Mouse (Mus musculus): ENCODE results near the gene Eipr1. TPM values are rescaled to one million over a fixed set of nuclear protein-coding genes. Genes with fewer than 3 reads are reported as not detected.

The Eipr1 gene
- polyA plus RNA-seq, 3 experiments from 2014 or later: 27.4 to 36.6 (median 33.7) TPM

GRCm38 (mm10) chr12:28775627-28776026 is 24.0 kb downstream of the Eipr1 start:
- no peak for ATAC-seq

DNA sequence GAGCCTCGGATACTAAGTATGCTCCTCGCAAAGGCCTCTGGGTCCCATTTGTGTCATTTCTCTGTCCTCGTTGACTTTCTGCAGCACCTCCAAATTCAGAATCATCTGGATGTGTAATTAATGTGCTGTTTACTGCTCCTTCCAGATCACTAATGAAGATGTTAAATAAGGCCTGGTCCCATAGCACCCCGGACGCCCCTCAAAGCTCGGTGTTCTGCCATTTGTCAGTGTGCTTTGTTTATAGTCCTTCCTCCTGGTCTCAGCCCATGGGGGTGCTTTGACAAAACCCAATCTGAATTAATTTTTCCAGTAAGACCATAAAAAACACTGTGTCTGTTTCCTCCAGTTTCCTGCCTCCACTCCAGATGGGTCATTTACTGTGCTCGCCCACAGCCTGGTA is 28.6 kb downstream of the Eipr1 start:
- ATAC-seq: no peak

- no peak for ATAC-seq
Measured at GRCm38 (mm10) chr12:28782637-28783036, 31.0 kb downstream of the Eipr1 start.

DNA sequence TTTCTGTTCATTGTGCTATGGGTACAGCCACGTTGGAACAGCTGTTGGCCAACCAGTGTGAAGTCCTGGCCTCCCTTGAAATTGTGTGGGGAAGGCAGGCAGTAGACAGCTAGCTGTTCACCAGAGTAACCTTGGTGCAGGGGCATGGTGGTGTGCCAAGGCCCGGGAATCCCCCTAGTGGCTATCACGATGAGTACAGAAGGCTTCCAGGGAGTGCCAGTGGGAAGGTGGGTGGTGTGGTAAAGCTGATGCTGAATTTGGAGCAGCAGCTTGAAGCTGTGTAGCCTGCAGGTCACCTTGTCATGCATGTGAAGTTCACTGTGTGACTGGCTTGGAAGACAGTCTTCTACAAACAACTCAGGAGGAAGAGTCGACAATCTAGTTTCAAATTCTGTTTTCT is 32.8 kb downstream of the Eipr1 start:
- no peak for ATAC-seq

DNA sequence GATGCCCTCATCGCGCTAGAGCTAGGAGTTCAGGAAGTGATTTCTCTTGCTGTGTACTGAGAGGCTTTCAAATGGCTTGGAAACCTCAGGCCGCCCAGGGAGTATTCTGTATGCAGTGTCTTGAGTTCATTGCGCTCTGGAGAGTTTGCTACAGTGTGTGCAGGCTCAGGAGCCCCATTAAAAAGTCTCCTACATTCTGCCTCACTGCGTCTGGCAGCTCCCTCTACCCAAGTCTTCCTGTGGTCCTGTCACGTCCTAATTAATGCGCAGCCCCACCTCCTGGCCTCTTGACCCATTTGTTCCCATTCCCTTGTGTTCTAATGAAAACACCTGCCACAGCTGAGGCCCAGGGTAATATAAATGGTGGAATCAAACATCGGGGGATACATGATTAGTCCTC is 33.3 kb downstream of the Eipr1 start:
- no peak for ATAC-seq

DNA sequence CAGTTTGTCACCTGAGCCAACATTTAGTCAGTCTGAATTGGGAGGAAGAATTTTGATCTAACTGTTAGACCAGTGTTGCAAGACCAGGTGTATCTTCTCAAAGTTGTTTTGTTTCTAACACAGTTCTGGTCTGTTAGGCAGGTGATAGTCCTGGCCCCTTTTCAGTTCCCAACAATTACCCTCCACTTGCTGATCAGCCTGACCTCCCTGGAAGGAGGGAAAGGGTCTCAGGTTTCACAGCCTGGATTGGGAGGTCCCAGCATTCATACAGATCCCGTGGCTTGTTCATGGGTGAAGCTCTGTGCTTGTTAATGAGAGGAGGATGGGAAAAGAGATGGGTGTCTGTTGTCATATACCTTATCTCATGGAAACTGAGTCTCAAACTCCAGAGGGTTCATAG is 33.7 kb downstream of the Eipr1 start:
- no peak for ATAC-seq

DNA sequence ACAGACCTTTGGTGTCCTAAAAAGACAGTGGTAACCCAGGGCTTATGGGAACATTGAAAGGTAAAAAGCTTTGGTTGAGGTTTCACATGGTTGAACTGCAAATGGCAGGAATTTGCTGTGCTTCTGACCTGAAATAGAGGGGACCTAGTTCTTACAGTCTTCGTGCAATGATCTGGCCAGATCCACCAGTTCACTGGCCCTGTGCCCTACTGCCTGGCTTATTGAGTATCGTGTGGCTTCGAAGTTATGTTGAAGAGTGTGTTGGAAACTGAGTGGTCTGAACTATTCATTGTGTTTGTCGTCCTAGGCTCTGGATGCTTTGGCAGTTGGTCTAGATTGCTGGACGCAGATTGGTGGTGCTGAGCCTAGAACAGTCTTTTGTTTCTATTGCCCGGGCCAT is 34.7 kb downstream of the Eipr1 start:
- no peak for ATAC-seq

GRCm38 (mm10) chr12:28792613-28793012 is 41.0 kb downstream of the Eipr1 start:
- ATAC-seq: no peak

- no peak for ATAC-seq
Measured at GRCm38 (mm10) chr12:28793715-28794114, 42.1 kb downstream of the Eipr1 start.

- ATAC-seq: no peak
Measured at GRCm38 (mm10) chr12:28795041-28795440, 43.4 kb downstream of the Eipr1 start.

GRCm38 (mm10) chr12:28796881-28797420 is 45.3 kb downstream of the Eipr1 start:
- no peak for ATAC-seq

GRCm38 (mm10) chr12:28799798-28800411 is 48.3 kb downstream of the Eipr1 start:
- ATAC-seq: no peak

DNA sequence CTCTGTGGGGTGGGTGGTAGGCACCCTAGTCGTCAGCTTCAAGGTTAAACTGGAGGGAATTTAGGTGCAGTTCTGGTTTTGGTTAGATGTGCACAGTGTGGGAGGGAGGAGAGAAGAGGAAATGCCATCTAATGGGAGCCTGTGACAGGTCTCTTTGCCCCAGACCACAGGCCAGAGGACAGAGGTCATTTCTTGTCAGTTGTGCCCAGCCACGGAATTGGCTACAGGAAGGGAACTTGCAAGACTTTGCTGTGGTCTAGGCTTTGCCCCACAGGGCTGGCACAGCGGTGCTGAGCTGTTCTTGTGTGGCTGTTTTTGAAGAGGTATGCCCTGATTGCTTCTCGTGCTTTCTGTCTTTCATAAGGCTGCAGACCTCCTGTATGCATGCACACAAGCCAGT is 48.8 kb downstream of the Eipr1 start:
- no peak for ATAC-seq

GRCm38 (mm10) chr12:28800891-28801290 is 49.3 kb downstream of the Eipr1 start:
- ATAC-seq: no peak

DNA sequence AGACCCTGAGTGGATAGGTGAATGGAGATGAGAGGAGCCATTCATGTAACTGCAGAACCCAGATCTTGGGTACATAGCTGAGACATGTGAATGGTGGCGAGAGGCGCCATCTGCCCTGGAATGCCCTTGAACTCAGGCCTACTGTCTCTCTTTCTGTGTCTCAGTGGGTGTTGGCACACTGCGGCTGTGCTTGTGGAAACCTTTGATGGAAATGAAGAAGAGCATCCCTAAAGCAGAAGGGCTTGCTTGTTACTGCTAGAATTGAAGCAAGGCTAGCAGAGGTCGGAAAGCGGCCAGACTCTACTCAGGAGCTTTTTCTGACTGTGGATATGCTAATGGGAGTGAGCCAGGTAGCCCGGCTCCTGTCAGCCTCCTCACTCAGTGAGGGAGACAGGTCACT is 50.1 kb downstream of the Eipr1 start:
- no peak for ATAC-seq

- no peak for ATAC-seq
Measured at GRCm38 (mm10) chr12:28803043-28803442, 51.4 kb downstream of the Eipr1 start.

- ATAC-seq: no peak
Measured at GRCm38 (mm10) chr12:28804558-28805481, 53.2 kb downstream of the Eipr1 start.

- no peak for ATAC-seq
Measured at GRCm38 (mm10) chr12:28808786-28809375, 57.3 kb downstream of the Eipr1 start.

GRCm38 (mm10) chr12:28809756-28810337 is 58.2 kb downstream of the Eipr1 start:
- ATAC-seq: no peak

DNA sequence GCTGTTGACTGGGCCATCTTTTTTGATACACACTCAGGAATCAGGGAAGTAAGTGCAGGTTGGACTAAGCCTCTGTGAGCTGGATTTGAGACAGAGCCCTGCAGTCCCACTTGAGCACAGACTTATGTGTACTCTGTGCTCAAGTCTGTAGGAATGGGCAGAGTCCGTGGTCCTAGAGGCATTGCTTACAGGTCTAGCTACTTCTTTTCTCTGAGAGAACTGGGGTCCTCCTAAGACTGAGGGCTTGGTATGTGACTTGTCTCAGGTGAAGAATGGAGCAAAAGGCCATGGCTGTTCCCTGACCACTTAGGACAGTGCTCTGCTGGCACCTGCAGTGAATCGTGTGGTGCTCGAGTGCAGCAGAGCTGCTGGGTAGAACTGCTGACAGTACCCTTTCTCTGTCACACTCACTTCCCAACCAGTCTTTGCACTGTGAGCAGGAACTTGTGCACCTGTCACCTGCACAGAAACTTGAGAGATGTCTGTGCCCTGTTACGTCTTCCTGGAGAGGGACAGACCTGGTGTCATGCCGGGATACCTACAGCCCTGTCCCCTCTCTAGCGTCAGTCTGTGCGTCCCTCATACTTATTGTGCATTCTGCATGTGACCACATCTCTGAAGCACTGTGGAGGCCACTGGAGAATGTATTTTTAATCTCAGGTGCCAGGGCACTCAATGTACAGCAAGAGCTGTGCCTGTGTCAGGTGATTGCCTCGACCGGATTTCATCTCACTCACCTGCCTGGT is 65.3 kb downstream of the Eipr1 start:
- no peak for ATAC-seq

DNA sequence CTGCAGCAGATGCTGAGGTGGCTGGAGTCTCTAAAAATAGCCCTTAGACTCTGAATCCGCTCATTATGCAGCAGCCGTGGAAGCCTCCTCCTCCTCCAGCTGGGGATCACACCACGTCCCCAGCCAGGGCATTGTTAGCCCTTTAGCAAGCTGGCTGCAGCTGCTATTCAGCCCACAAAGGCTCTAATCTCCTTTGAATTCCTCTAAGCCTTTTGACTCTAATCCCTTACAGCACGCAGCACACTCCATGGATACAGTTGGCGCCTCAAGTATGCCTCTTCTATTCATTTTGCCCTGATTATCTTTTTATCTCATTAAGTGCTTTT is 65.8 kb downstream of the Eipr1 start:
- no peak for ATAC-seq

GRCm38 (mm10) chr12:28817891-28818290 is 66.3 kb downstream of the Eipr1 start:
- no peak for ATAC-seq

All from inflammation-experienced regulatory T-cells, adult 6 months (primary cell).